Mouse (Mus musculus): ENCODE measurements at regions not wholly inside any gene's neighbourhood (a gene's known extent, or its start where the extent isn't known, plus 50 kb on each side); places are given as distances from the start of the nearest gene placed in this dataset.

DNA sequence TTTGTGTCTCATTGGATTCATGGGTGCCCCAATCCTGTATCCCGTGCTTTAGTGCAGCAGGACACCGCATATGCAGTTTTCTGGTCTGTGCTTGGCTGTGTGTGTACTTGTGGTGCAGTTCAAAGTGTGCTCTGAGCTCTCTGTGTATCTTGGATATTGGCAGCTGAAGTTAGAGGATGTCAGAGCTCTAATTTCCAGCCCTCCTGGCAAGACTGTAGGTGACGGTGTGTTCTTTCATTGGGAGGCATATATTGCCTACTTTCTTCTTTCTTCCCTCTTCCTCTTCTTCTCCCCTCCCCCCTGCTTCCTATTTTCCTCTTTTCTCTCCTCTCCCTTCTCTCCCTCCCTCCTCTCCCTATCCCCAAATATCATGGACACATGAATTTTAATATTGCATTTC, 92.0 kb upstream of the Eepd1 start:
- TF ChIP-seq EP300 (IDR thresholded peaks at IDR 0.05; ENCODE audit: low read depth): no peak
- TF ChIP-seq CTCF (IDR thresholded peaks at IDR 0.05; ENCODE audit: low read depth): no peak

Data from liver, postnatal 0 days (tissue).